Mouse (Mus musculus) layer of hippocampus, postnatal 10 days (tissue): ENCODE data around the gene Cxcl17. TPM values are rescaled to one million over a fixed set of nuclear protein-coding genes. Genes with fewer than 3 reads are reported as not detected.
A peak's percentile ranks its signal among the peaks of the same experiment; 100 is the strongest.

Experiments used
- DNase-seq, 2 experiments: peaks; one replicate each; pipeline ENCODE4 v3.0.0; 2021; ENCODE audit warnings: low spot score in 2 of 2
- total RNA-seq, 2 experiments: library from RNA; stranded (reverse); gene quantifications; 2 replicates each; pipeline ENCODE4 v1.2.3; 2021

Cxcl17 gene
- total RNA-seq, 2 experiments from 2014 or later: not detected

DNA sequence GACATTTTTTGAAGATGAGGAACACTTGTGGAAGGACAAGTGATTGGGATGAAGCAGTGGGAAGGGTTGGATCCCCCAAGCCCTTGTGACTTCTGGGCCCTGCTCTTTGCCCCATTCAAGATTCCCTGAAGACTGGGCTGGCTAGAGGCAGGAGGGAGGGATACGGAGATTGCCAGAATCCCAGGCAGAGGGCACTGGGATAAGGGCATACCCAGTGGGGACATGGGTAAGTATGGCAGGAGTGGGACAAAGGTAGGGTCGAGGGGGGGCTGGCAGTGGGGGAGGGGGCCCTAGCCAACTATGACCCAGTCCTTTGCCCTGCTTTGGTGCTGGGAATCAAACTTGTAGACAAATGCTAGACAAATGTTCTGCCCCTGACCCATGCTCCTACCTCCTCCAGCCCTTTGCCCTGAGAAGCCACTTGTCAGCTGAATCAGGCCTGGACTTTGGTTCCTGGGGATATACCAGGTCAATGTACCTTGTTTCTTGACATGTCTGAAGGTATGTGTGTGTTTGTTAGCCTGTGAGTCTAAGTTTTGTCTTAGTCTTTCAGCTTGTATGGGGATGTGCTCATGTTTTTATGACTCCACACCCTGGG, 20.7 kb downstream of the Cxcl17 start:
- peak in 1 of 2 experiments; percentile 2 for DNase-seq

GRCm38 (mm10) chr7:25390986-25391385, 21.7 kb downstream of the Cxcl17 start:
- DNase-seq: no peak

DNA sequence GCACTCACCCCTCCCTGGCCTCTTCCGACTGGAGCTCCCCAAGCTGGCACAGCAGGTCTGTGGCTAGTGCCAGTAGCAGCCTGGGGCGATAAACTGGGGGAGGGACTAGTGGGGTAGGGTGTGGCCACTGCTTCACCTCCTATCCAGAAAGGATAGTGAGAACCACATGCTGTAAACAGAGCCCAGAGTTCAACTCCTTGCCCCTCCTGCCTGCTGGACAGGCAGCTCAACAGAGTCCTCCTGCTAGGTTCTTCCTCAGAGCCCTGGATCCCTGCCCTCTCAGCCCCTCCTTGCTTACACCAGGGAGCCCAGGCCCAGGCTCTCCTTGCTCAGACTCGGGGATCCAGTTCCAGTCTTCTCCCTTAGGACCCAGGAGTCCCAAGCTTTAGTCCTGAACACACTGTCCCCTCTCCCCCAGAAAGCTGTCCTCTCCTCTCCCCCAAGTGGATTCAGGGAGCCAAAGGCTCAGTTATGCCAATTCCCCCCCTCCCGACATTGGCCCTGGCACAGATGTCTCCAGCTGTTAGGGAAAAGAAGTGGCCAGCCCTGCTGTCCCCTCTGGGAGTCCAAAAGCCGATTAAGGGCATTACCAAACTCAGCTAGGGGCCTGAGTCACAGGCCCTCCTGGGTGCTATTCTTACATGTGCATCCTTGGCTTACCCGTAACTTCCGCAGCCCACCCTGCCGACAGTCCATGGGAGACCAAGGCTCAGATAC, 22.5 kb downstream of the Cxcl17 start:
- no peak for DNase-seq

DNA sequence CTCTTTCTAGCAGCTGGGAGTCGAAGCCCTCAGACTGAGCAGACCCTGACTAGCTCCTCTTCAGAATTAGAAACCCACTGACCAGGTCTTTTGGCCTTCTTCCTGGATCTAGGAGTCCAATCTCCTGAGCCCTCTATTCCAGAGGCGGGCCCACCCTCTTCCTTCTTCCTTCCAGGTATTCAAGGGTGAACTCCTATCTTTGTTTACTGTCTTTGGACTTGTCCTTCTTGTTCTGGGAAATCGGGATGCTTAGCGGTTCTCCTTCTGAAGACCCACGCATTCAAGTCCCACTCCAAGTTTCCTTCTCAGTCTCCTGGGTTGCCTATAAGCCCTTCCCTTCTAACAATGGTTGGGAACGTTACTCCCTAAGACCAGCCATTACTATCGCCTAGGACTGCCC, 23.8 kb downstream of the Cxcl17 start:
- no peak for DNase-seq

GRCm38 (mm10) chr7:25387811-25388440, 24.8 kb downstream of the Cxcl17 start:
- DNase-seq: no peak

DNA sequence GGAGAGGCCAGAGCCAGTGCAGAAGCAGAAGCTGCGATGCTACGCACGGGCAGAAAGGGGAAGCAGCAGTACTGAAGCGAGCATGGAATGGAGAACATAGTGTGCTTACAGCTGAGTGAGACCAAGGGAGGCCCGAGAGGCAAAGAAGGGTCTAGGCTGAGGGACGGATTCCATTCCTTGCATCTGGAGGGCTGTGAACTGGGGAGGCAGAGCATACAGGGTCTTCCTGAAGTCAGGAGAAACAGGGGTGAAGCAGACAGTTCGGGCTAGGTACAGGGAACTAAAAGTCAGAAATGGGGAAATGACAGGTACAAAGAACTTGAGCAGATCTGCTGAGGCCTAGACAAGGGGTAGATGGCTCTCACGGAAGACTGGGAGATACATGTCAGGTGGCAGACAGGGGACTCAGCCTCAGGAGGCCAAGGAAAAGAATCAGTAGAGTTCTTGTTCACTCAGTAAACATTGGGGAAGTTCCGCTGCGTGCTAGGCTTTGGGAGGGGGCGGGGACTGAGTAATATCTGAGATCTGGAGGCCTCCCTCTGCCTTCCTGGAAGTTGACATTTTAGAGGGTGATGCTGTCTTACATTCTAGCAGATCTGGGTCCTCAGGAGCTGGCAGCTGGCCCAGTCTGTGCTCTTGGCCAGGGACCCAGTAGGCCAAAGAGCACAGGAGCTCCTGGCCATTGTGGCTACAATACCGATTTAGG, 26.7 kb downstream of the Cxcl17 start:
- peak in 1 of 2 experiments; percentile 54 for DNase-seq

GRCm38 (mm10) chr7:25385259-25385658, 27.4 kb downstream of the Cxcl17 start:
- DNase-seq: no peak

DNA sequence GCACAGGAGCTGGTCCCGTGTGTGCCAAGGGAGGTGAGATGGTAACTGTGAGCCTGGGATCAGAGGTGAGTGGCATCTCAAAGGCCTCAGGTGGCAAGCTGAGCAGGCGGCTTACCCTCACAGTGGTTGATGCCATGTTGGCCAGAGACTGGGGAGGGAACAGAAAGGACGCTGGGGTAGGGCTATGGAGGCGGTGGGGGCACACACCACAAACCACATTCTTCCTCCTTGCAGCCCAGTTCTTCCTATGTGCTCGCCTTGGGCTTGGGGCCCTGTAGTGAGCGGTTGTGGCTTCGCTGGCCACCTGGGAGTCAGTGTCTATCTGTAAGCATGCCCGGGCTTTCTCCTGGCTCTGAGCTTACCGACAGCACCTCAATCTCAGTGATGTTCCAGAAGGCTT, 27.9 kb downstream of the Cxcl17 start:
- no peak for DNase-seq

DNA sequence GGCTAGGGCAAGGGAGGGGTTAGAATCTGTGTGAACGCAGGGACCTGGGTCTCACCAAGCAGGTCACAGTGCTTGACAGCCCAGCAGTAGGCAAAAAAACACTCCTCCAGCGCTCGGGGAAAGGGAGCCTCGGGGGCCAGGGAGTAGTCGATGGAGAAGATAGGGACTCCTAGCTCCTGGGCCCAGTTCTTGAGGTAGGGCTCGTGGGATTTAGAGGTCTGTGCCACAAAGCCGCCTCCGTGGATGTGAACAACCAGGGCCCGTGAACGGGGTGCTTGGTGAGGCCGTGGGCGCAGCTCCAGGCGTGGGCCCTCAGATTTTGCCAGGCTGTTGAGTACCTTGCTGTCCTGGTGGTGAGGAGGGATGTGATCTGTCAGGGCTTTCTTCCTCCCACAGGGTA, 28.4 kb downstream of the Cxcl17 start:
- DNase-seq: no peak

DNA sequence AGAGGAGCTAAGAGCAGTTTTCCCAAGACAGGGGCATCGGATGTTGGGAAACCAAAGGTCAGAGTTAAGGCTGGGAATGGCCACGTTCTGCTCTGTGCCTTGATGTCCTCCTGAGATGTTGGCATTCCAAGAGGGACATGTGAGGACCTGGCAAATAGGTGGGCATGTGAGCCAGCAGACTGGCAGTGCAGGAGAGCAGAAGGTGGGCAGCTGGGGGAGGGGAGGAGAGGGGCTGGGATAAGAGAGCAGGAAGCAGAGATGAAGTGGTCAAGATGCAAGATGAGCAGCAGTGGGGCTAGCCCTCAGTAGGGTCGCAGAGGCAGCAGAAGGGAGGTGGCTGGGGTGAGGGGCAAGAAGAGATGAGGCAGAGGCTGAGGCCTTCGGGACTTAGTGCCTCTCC, 28.8 kb downstream of the Cxcl17 start:
- no peak for DNase-seq

GRCm38 (mm10) chr7:25383385-25383784, 29.3 kb downstream of the Cxcl17 start:
- DNase-seq: no peak

DNA sequence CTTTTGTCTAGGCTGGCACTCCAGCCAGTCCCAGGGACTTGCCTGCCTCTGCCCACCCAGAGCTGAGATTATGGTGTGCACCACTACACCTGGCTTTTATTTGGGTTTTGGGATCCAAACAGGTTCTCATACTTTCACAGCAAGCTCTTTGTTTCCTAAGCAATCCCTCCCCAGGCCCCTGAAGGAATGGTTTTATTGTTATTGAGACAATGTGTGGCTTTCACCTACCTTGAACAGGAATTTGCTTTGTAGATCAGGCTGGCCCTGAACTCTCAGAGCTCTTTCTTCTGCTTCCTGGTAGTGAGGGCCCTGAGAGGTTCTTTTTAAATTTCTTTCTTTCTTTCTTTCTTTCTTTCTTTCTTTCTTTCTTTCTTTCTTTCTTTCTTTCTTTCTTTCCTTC, 30.1 kb downstream of the Cxcl17 start:
- no peak for DNase-seq

DNA sequence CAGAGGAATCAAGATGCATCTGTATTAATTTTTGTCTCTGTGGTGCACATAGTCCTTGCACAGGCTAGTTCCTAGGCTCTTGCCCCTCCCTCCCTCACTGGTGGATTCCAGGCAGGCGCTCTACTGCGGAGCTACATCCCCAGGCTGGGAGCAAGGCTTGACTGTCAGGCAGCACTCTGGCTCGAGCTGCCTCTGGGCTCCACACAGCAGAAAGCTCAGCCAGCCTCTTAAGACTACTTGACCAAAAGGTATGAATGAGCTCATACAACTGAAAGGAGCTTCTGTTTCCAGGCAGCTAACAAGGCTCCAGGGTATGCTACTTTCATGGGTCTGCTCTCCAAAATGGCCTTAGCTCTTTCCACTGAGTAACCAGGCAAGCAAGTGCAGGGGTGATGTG, 31.4 kb downstream of the Cxcl17 start:
- DNase-seq: no peak

GRCm38 (mm10) chr7:25380392-25381283, 32.0 kb downstream of the Cxcl17 start:
- DNase-seq: no peak

- peak; percentile 62 to 73 for DNase-seq
Observed at GRCm38 (mm10) chr7:25379551-25380351, 32.9 kb downstream of the Cxcl17 start.

DNA sequence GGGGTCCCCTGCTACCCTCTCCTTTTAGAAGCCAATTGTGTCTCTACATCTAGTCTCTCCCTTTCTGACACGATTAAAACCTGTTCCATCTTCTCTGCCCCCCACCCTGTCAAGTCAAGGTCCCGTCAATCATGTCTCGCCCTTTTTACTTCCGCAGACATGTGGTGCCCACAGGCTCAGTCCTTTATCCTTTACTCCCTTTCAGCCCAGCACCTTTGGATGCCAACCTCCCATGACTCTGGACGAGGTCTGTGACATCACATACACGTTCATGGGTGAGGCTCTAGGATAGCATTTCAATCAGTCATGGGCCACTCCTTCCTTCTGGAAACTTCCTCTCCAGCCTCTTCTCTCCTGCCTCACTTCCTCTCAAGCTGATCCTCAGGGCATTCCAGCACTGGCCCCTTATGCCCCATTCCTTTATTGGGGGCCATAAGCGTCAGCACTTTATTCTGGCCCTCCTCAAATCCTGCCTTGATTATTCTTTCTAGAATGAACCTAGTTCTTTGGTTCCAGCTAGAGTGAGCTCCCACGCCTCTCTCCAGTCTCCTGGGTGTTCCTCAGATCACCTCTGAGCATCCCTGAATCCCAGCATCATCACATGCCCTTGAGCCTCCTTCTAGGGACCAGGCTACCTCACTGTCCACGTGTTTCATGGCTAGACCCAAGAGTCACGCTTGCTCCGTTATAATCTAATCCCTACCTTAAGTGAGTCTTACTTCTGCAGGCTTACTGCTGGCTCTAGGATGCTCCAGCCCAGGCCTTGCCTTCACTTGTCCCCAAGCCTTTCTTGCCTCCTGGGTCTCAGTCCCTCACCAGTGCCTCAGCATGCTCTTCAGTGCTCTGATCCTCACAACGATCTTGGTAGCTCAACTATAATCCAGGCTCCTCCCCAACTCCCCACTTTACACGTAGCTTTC, 34.2 kb downstream of the Cxcl17 start:
- no peak for DNase-seq

GRCm38 (mm10) chr7:25377100-25377700, 35.5 kb downstream of the Cxcl17 start:
- DNase-seq: no peak

GRCm38 (mm10) chr7:25376556-25376955, 36.1 kb downstream of the Cxcl17 start:
- DNase-seq: peak; percentile 90 to 91

DNA sequence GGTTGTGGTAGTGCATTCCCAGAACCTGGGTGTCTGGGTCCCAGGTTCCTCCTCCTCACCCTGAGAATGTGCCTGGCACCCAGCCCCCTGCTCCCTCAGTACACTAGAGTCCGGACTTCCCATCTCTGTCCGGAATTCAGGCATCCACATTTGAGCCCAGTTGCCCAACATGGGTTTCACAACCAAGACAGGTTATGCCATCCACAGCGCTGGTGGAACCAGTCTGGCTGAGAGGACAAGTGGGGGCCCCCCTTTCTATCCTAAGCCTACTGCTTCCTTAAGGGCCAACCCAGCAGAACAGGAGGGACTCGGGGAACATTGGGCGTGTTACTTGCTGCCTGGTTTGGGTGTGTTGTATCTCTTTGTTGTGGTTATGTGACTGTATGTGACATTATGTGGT, 40.2 kb downstream of the Cxcl17 start:
- DNase-seq: no peak
